20 mouse cellular contexts compared by ENCODE assay signal in the genomic region with DNA sequence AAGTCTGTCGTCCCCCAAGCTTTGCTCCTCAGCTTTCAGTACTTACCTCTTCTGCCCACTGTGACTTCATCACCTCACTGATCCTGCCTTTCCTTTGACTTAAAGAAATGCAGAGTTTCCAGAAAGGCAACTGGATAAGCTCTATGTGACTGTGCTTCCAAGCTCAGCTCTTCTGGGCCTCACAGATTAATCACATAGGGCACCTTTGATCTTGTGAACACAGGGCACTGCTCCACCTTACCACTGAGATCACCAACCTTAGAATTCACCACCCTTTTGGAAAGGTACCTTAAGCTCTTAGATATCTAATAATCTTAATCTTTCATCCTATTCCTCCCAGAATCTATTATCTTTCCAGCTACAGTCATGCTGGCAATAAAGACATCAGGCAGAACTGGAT.
"Had no signal": no experiment of that assay in that cellular context is flagged by ENCODE, and none has a peak within 500 bp of the region (broad histone marks: within the 10 kb centered on the region; RNA-seq: fewer than 3 reads in every experiment).

No protein-coding gene starts in this region.

- H3K36me3 ChIP-seq: liver, embryonic 15.5 days; midbrain, embryonic 10.5 days; midbrain, embryonic 13.5 days; midbrain, embryonic 15.5 days; neural tube, embryonic 13.5 days; neural tube, embryonic 15.5 days; stomach, embryonic 15.5 days had no signal

- H3K4me1 ChIP-seq: midbrain, embryonic 10.5 days; neural tube, embryonic 15.5 days had no signal

- H3K4me2 ChIP-seq: liver, embryonic 15.5 days; lung, embryonic 14.5 days; midbrain, embryonic 13.5 days; midbrain, embryonic 15.5 days; neural tube, embryonic 13.5 days; neural tube, embryonic 15.5 days; stomach, embryonic 15.5 days had no signal

- H3K27ac ChIP-seq: liver, embryonic 15.5 days; midbrain, embryonic 10.5 days; midbrain, embryonic 13.5 days; midbrain, embryonic 15.5 days; neural tube, embryonic 13.5 days; neural tube, embryonic 15.5 days; stomach, embryonic 15.5 days; stomach, postnatal 0 days had no signal

- ATAC-seq: midbrain, embryonic 13.5 days; midbrain, embryonic 15.5 days had no signal

- H3K4me3 ChIP-seq: liver, embryonic 15.5 days; midbrain, embryonic 10.5 days; midbrain, embryonic 13.5 days; midbrain, embryonic 15.5 days; myocyte; neural tube, embryonic 13.5 days; neural tube, embryonic 15.5 days; stomach, embryonic 15.5 days had no signal

- DNase-seq: lung, adult 18-20 months; lung, embryonic 14.5 days; lung, postnatal 10 days; lung, postnatal 4 days; retina, postnatal 1 day; right cerebral cortex, adult 18-20 months; right cerebral cortex, postnatal 25 days; right cerebral cortex, postnatal 4 days; thymus, adult 2 months; thymus, postnatal 25 days; thymus, postnatal 4 days had no signal

- H3K9ac ChIP-seq: liver, embryonic 15.5 days; lung, embryonic 14.5 days; midbrain, embryonic 13.5 days; midbrain, embryonic 15.5 days; neural tube, embryonic 13.5 days; neural tube, embryonic 15.5 days; stomach, embryonic 15.5 days had no signal

- H3K9me3 ChIP-seq: liver, embryonic 15.5 days; midbrain, embryonic 10.5 days; midbrain, embryonic 13.5 days; midbrain, embryonic 15.5 days; neural tube, embryonic 13.5 days; neural tube, embryonic 15.5 days; stomach, embryonic 15.5 days had no signal

- H3K27me3 ChIP-seq: liver, embryonic 15.5 days; midbrain, embryonic 13.5 days; midbrain, embryonic 15.5 days; neural tube, embryonic 13.5 days; neural tube, embryonic 15.5 days; stomach, embryonic 15.5 days had no signal
